Mouse (Mus musculus) hindbrain, embryonic 10.5 days (tissue): ENCODE results near the gene Emb. TPM values are rescaled to one million over a fixed set of nuclear protein-coding genes. Genes with fewer than 3 reads are reported as not detected.

Source experiments
- DNase-seq: peaks from one replicate; pipeline ENCODE4 v3.0.0-alpha.2; 2017; ENCODE audit warnings: low spot score
- H3K27ac ChIP-seq: fragments of 300-500 bp; sonication (generic); 2 replicates; pipeline ENCODE4 v1.5.1; 2016; ENCODE audit warnings: mild to moderate bottlenecking, moderate library complexity
- H3K27me3 ChIP-seq: fragments of 300-500 bp; sonication (generic); 2 replicates; pipeline ENCODE4 v1.6.1; 2016; ENCODE audit warnings: mild to moderate bottlenecking; ENCODE audit not compliant: poor library complexity, insufficient read depth, severe bottlenecking
- H3K36me3 ChIP-seq: fragments of 300-500 bp; sonication (generic); 2 replicates; pipeline ENCODE4 v1.6.1; 2016; ENCODE audit warnings: mild to moderate bottlenecking, moderate library complexity
- H3K4me1 ChIP-seq: fragments of 300-500 bp; sonication (generic); replicated peaks from 2 replicates; pipeline ENCODE4 v1.6.1; 2016; ENCODE audit warnings: mild to moderate bottlenecking
- H3K4me3 ChIP-seq: fragments of 300-500 bp; sonication (generic); 2 replicates; pipeline ENCODE4 v1.5.1; 2016; ENCODE audit warnings: mild to moderate bottlenecking, moderate library complexity
- H3K9me3 ChIP-seq: fragments of 300-500 bp; sonication (generic); 2 replicates; pipeline ENCODE4 v1.6.1; 2016; ENCODE audit warnings: mild to moderate bottlenecking, moderate library complexity
- WGBS: fragments of 180-500 bp; shearing (Covaris S2); methylation state at CpG from one replicate; pipeline ENCODE4 v1.1.7; 2016; 5-methylcytosine and 5-hydroxymethylcytosine counted together
- polyA plus RNA-seq: library from polyadenylated mRNA; unstranded; fragments of >200 nt; fragmentation: Nextera tagmentation; extraction: Ambion mirVana; gene quantifications from 2 replicates; pipeline ENCODE4 v1.2.1, GENCODE M21; 2016

Emb gene
- polyA plus RNA-seq, 1 experiment from 2014 or later: 28.3 TPM

DNA sequence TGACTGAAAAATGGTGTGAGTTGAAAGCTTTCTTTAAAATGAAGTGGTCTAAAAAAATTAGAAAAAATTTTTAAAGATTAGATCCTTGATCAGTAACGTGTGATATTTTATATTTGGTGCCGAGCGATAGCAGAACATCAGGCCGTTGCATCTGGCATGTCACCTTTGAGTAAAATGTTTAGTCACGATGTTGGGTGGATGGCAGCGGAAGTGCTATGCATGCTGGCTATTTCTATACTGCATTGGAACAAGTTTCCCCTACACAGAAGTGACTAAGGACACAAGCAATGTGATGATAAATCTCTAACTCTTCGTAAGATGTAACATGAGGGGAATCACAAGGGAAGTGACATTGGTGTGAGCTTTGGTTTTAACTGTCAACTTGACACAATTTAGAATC lies 3.7 kb upstream of the Emb start:
- Histone ChIP-seq H3K36me3 (no peaks in the 10 kb centered on the region), H3K27me3 (no peaks in the 10 kb centered on the region), H3K4me1 (no peaks in the 10 kb centered on the region), H3K4me3 (no peak overlapping the region), H3K9me3 (no peaks in the 10 kb centered on the region), H3K27ac (no peak overlapping the region)
- WGBS: 95% methylated on average over 7 of the region's 7 CpGs
- DNase-seq: no peak

DNA sequence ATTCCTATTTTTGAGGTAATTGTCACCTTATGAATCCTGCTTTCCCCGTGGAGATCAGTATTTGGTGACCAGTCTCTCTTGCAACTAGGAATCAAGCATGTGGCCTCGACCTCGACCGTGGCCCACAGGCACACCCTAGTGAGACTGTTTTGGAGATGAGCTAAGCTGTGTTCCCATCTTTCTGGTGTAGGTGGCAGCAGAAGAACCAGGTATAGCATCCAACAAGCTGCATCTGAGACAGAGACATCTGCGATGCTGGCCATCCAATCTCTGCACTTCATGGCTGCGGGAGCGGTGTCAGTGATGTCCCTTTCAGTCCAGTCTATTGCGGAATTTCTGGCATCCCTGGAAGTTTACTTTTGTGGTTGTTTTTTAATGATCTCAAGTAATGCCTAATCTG lies 2.3 kb upstream of the Emb start:
- no peaks in the 10 kb centered on the region for H3K27me3 ChIP-seq
- H3K36me3 ChIP-seq: no peaks in the 10 kb centered on the region
- WGBS: 93% methylated on average over 8 of the region's 8 CpGs
- H3K4me3 ChIP-seq: no peak overlapping the region
- no peak overlapping the region for H3K27ac ChIP-seq
- 0 out of 2 replicates have a peak, but pooled peaks cover 2% of the 10 kb centered on the region for H3K4me1 ChIP-seq
- no peak for DNase-seq
- H3K9me3 ChIP-seq: no peaks in the 10 kb centered on the region

DNA sequence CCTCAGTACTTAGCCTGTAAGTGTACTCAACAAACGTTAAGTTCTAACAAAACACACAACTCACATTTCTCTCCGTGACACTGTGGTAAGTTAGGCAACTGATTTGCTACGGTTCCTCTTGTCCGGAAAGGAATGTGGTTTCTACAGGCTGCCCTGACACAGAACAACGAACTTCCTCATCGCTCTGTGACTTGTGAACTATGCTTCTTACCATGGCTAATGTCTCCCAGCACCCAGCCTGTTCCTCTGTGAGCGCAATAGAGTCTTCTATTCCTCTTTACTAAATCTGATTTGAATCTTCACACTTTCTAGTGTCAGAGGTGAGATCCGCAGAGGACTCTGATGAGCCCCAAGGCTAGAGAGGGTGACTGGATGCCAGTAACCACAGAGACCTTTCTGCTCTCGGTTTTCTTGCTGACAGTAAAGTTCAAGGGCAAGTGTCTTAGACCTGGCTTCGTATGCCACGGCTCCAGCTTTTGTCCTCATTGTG lies 3.1 kb downstream of the Emb start:
- Histone ChIP-seq H3K27ac (no peak overlapping the region), H3K9me3 (no peaks in the 10 kb centered on the region), H3K36me3 (no peaks in the 10 kb centered on the region), H3K4me3 (no peak overlapping the region), H3K27me3 (no peaks in the 10 kb centered on the region), H3K4me1 (peaks cover 20% of the 10 kb centered on the region)
- WGBS: 44% methylated on average over 11 of the region's 11 CpGs
- DNase-seq: no peak

DNA sequence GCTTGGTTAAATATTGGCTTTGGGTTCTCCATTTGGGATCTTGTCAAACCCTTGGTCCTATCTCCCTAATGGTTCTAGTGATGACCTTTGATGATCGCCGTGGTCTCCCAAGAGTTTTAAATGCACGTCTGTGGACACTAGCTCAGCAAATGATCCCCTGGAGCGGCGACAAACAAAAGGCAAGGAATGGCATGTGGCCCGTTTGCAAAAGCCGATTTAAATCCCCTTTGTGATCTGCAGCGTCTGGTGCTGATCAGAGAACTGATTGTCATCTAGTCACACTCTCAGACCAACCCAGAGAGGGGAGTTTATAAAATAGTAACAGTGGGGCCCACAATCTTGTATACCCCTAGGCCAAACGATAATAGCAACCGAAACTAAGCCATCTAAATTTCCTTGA lies 7.1 kb downstream of the Emb start:
- no peaks in the 10 kb centered on the region; the same call in 1 of the 2 replicates for H3K27me3 ChIP-seq
- H3K27ac ChIP-seq: peak overlapping the region; percentile 73
- 0 out of 2 replicates have a peak overlapping the region, but pooled peaks have one; percentile 3 for H3K4me3 ChIP-seq
- H3K36me3 ChIP-seq: no peaks in the 10 kb centered on the region
- peak; percentile 55 for DNase-seq
- H3K9me3 ChIP-seq: no peaks in the 10 kb centered on the region
- peaks cover 40% of the 10 kb centered on the region for H3K4me1 ChIP-seq
- 4% methylated on average over 10 of the region's 10 CpGs for WGBS

DNA sequence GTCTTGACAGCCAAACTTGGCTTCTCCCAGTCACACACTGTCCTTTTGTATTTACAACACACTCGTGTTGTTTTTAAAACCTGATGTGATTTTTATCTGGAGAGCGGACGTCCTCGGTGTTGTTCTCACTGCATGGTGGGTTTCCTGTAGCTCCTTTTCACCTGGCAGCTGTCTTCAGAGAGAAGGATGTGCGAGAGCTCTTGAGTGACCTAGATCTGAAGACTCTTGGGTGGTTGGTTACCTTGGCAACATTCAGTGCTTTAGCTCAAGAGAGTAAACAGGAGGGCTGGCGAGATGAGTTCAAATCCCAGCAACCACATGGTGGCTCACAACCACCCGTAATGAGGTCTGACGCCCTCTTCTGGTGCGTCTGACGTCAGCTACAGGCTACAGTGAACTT lies 7.8 kb downstream of the Emb start:
- no peaks in the 10 kb centered on the region; the same call in 1 of the 2 replicates for H3K27me3 ChIP-seq
- DNase-seq: no peak
- peak overlapping the region; percentile 73; the same call in 1 of the 2 replicates for H3K27ac ChIP-seq
- no peaks in the 10 kb centered on the region for H3K9me3 ChIP-seq
- no peaks in the 10 kb centered on the region for H3K36me3 ChIP-seq
- no peak overlapping the region for H3K4me3 ChIP-seq
- peaks cover 41% of the 10 kb centered on the region for H3K4me1 ChIP-seq
- WGBS: 10% methylated on average over 10 of the region's 10 CpGs

DNA sequence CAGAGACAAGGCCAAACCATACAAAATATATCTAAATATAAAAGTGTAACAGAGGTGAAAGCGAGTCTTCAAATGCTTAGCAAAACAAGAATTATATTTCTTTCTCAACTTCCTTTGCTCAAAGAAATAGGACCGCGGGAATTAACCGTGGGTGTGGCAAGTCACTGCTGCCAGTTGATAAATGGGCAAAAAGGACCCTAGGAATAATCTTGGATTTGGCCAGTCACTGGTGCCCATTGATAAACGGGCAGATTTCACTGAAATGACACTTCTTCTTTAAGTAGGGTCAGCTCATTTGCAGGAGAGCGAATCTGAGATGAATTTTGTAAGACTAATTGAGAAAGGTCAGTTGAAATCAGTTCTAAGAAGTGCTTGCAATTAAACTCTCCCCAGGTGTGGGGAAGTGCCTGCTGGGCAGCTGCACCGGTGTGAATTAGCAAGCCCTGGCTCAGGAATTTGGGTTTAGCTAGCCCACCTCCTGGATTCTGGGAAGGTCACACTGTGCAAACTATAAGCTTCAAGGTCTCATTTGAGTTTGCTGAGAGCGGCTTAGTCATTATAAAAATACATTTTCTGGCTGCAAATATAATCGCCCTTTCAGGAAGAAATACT lies 8.5 kb downstream of the Emb start:
- no peaks in the 10 kb centered on the region; the same call in 1 of the 2 replicates for H3K27me3 ChIP-seq
- no peaks in the 10 kb centered on the region for H3K36me3 ChIP-seq
- H3K9me3 ChIP-seq: no peaks in the 10 kb centered on the region
- no peak for DNase-seq
- H3K4me3 ChIP-seq: no peak overlapping the region
- 21% methylated on average over 9 of the region's 9 CpGs for WGBS
- H3K27ac ChIP-seq: no peak overlapping the region
- H3K4me1 ChIP-seq: peaks cover 44% of the 10 kb centered on the region

DNA sequence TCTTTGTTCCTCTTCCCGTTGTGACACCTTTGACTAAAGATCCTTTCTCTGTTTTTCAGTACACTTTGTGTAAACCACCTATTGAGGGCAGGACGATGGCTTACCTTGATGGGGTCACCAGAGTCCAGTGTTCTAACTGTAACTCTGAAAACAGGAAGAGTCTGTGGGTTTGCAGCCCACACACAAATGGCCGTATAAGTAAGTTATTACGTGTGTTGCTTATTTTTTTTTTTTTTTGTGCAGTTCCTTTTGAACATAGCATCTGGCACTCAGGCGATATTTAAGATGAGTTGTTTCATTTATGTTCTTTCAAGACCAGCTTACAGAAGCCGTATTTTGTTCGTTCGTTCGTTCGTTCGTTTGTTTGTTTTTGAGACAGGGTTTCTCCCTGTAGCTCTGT lies 9.3 kb downstream of the Emb start:
- no peak overlapping the region for H3K27ac ChIP-seq
- no peak overlapping the region for H3K4me3 ChIP-seq
- 67% methylated on average over 11 of the region's 11 CpGs for WGBS
- no peaks in the 10 kb centered on the region for H3K36me3 ChIP-seq
- no peaks in the 10 kb centered on the region; the same call in 1 of the 2 replicates for H3K27me3 ChIP-seq
- H3K4me1 ChIP-seq: peaks cover 52% of the 10 kb centered on the region
- no peak for DNase-seq
- H3K9me3 ChIP-seq: no peaks in the 10 kb centered on the region

DNA sequence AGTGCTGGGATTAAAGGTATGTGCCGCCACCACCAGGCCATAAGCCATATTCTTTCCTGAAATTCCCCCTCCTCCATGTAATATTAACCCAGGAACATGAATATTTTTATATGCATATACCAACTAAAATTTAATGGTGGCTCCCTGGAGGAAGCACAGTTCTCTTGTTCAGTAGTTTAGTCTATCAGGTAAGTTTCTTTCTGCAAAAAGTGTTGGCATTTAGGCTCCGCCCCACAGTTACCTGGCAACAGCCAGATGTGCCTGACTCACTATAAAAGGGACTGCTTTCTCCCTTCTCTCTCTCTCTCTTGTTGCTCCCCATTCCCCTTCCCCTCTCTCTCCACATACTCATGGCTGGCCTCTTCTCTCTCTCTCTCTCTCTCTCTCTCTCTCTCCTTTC lies 9.8 kb downstream of the Emb start:
- Histone ChIP-seq H3K27me3 (no peaks in the 10 kb centered on the region; the same call in 1 of the 2 replicates), H3K4me3 (no peak overlapping the region), H3K4me1 (peaks cover 57% of the 10 kb centered on the region), H3K27ac (no peak overlapping the region), H3K9me3 (no peaks in the 10 kb centered on the region), H3K36me3 (no peaks in the 10 kb centered on the region)
- DNase-seq: no peak
- WGBS: 83% methylated on average over 2 of the region's 2 CpGs

DNA sequence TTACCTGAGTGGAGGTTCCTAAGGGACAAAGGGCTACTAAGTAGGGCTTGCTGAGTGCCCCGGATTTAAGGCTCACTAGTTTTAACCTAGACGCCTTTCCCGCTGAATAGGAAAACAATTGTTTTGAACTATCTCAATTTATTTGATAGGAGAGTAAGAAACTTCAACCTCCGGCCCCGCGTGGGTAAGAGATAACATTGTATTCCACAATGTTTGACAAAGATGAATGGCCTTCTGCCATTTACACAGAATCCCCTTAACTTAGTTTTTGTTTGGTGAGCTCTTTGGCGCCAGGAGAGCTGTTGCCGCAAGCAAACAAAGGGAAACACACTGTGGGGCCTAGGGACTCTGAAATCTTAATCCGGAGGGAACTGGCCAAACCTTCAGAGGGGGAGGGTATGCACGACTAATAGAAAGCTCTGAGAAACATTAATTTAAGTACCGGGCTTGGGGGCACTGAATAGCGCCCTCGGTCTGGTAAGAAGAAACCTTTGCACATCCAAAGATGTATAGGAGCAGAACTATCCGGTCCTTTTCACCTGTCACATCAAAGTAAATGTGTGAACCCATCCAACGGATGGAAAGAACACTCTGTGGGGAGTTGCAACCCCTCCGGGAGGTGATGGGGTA lies 11.7 kb downstream of the Emb start:
- no peaks in the 10 kb centered on the region for H3K9me3 ChIP-seq
- peak overlapping the region; percentile 98 for H3K27ac ChIP-seq
- WGBS: 3% methylated on average over 16 of the region's 16 CpGs
- no peak for DNase-seq
- peaks cover 62% of the 10 kb centered on the region for H3K4me1 ChIP-seq
- no peaks in the 10 kb centered on the region; the same call in 1 of the 2 replicates for H3K27me3 ChIP-seq
- H3K36me3 ChIP-seq: no peaks in the 10 kb centered on the region
- peak overlapping the region; percentile 82 for H3K4me3 ChIP-seq

DNA sequence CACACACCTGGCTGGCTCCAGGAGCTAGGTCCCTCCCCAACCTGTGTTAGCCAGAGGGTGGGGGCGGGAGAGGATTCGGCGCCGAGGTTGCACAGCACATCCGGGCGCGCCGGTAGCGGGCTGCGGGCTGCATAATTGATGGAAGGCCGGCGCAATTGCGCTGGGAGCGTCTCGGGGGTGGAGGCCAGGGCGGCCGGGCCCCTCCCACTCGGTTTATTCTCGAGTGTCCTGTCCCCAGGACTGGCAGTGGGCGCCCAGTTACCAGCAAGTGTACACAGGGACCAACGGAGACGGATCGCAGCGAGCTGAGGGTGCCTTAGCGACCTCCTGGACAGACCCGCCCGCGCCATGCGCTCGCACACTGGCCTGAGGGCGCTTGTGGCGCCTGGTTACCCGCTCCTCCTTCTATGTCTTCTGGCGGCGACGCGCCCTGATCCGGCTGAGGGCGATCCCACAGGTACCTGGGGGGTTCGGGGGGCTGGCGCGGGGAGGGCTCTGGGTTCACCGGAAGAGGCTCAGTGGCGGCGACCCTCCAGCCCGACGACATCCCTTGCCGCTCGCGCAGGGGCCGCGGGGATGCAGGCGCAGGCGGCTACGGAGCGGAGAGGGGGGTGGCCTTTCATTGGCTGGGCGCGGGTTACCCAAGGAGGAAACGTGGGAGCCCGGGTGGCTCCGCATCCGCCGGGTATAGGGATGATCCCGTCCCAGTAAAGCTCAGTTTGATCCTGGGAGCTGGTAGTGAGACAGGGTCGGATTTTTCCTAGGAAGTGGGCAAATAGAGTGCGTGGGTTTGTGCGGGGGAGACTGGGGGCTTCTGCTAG lies 12.4 kb downstream of the Emb start, which contains the start of gene Gm17509:
TSS of gene Gm17509 (minus strand) at position 575 of the 821 bp plus-strand sequence.
- peak within 1 kb of the TSS; percentile 98 for H3K27ac ChIP-seq
- peaks cover 55% of the 10 kb centered on the region for H3K4me1 ChIP-seq
- peak; percentile 84 for DNase-seq
- H3K4me3 ChIP-seq: peak within 1 kb of the TSS; percentile 82
- WGBS: under 1% methylated on average over 67 of the region's 67 CpGs
- H3K36me3 ChIP-seq: peaks cover 4% of the 10 kb centered on the region; the same call in 1 of the 2 replicates
- no peaks in the 10 kb centered on the region for H3K9me3 ChIP-seq
- H3K27me3 ChIP-seq: no peaks in the 10 kb centered on the region; the same call in 1 of the 2 replicates

DNA sequence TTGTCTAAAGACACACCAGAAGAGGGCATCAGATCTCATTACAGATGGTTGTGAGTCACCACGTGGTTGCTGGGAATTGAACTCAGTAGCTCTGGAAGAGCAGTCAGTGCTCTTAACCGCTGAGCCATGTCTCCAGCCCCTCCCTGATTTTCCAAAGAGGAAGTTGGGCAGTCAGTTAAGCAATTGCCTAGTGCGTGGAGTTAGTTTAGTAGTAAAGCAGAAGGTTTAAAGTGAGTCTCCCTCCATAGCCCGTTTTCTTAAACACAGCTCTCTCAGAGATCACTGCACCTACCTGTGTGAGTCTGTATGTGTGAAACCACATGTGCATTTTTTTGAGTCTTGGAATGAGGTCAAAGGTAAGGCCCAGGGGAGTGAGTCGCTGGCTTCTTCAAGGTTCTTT lies 14.8 kb downstream of the Emb start:
- DNase-seq: no peak
- no peaks in the 10 kb centered on the region for H3K9me3 ChIP-seq
- peaks cover 41% of the 10 kb centered on the region for H3K4me1 ChIP-seq
- H3K27ac ChIP-seq: no peak overlapping the region
- H3K27me3 ChIP-seq: no peaks in the 10 kb centered on the region; the same call in 1 of the 2 replicates
- 56% methylated on average over 5 of the region's 5 CpGs for WGBS
- peaks cover 5% of the 10 kb centered on the region; the same call in 1 of the 2 replicates for H3K36me3 ChIP-seq
- H3K4me3 ChIP-seq: no peak overlapping the region

DNA sequence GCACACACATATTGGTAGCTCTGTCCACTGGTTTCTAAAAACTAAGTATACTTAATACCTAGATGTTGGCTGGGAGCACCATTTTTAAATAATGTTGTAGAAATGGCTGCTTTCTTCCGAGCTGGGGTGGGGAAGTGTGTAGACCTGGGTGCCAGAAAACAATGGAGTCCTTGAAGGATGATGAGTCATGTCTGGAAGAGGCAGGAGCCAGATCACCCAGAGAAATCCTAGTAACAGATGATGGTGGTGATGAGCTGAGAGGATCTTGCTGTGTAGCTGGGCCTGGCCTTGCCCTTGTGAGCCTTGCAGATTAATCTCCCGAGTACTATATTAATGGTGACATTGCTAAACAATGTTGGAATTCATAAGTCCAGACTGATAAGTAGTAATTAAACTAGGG lies 16.6 kb downstream of the Emb start:
- 74% methylated on average over 2 of the region's 2 CpGs for WGBS
- Histone ChIP-seq H3K4me3 (no peak overlapping the region), H3K36me3 (peaks cover 5% of the 10 kb centered on the region; the same call in 1 of the 2 replicates), H3K27me3 (no peaks in the 10 kb centered on the region), H3K9me3 (no peaks in the 10 kb centered on the region), H3K4me1 (peaks cover 35% of the 10 kb centered on the region), H3K27ac (no peak overlapping the region)
- no peak for DNase-seq
